Mouse (Mus musculus) monocyte, adult 59 days (primary cell): ENCODE data around the gene Gm21905. TPM values are rescaled to one million over a fixed set of nuclear protein-coding genes. Genes with fewer than 3 reads are reported as not detected.

Experiments used
- total RNA-seq, 2 experiments: library from RNA; stranded (reverse); gene quantifications; one replicate each; pipeline ENCODE4 v1.2.4; 2023

Gm21905 gene
- not detected for total RNA-seq

GRCm38 (mm10) chr5:67946321-67946720 lies at the start of gene Gm21905:
Gene Gm21905 (minus strand): TSS chr5:67946421.

DNA sequence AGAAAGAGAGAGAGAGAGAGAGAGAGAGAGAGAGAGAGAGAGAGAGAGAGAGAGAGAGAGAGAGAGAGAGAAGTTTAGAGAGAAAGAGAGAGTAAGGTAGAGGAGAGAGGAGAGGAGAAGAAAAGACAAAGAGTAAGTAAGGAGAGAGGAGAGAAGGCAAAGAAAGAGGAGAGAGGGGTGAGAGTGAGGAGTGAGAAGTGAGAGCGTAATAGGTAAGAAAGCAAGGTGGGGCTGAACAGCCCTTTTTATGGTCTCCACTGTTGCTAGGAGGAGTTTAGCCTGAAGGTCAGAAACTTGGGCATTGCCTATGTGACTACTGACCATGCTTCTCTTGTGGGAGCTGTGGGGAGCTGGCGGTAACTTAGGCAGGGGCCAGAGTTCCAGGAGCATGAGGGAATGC lies 4.9 kb downstream of the Gm21905 start, which contains the start of gene Gm5108:
Gene Gm5108 (plus strand): TSS at position 301 of the 400 bp plus-strand sequence.

Other genes with a start within 250 kb of the Gm21905 start
- 100 to 1,000 TPM; 178 to 180 TPM for gene Atp8a1, start 99.0 kb downstream of the Gm21905 start, total RNA-seq
- gene Gm5108, start 4.8 kb downstream of the Gm21905 start, total RNA-seq = not detected
- gene Grxcr1, start 85.4 kb upstream of the Gm21905 start, total RNA-seq = not detected